Mouse (Mus musculus) adipocyte (in vitro differentiated cells): ENCODE data around the gene Ehd3.
"Not testable (repeated sequence)": the region's sequence is repeated elsewhere in the genome, so short reads cannot be mapped to it uniquely, and the experiment has no call there.

Experiments used
- DNase-seq: peaks from one replicate; pipeline ENCODE4 v3.0.0-alpha.2; 2016; ENCODE audit warnings: low spot score

Gene Ehd3

DNA sequence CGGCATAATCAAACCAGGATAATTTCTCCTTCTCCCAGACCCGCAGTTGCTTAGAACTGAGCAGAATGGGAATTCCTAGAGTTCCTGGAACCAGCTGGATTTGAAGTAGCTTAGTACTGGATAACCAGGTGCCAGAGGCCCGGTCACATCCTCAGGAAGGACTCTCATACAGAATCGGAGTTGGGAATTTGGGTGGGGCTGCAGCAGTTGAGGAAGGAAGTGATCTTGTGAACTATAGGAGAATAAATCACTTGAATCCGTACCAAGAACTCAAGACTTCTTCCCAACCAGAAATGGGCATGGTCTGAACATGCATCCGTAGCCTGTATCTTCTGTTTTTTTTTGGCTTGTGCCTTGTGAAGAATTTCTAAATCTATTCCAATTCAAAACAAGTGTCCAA is 22.2 kb downstream of the Ehd3 start:
- DNase-seq = no peak

DNA sequence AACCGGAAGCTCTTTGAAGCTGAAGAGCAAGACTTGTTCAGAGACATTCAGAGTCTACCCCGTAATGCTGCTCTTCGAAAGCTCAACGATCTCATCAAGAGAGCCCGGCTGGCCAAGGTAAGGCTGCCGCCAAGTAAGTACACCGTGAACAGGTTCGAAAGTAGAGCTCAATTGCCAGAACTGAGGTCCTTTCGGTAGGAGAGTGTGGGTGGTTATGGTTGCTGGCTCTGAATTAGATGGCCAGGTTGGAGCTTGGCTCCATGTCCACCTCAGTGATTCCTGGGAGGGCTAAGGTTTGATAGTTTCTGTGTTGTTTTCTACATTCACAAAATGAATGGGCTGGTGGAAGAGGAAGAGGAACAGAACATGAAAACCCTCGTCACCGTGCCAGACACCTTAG is 23.5 kb downstream of the Ehd3 start:
- DNase-seq = no peak

DNA sequence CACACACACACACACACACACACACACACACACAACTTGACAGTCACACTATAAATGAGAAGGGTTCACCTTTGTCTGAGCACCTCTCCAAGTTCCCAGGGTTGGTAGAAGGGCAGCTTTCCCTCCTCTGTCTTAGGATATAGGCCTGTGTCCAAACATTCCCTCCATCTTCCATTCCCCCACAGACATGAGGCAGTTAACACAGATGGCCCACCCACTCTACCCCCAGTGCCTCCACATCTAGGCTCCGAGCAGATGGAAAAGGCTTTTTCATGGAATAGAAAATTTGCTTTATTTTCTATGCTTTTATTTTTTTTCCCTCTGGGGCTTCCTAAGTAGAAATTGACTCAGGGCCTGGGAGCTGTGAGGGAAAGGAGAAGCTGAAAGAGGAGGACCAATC is 26.6 kb downstream of the Ehd3 start:
- no peak for DNase-seq

DNA sequence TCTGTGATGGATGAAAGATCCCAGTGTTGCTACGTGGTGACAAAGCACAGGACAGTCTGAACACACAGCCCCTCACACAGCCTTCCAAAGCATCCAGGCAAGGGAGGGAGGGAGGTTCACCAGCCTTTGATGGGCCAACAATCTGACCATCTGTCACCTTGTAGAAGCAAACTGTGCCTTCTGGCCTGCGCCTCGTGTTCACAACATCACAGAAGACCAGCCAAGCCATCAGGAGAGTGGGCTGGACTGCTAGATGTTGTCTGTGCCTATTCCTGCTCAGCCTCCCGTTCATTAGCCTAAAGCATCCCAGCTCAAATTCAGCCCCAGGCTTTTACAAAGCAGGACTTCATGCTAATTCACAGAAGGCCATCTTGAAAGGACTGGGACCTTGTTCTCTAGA is 27.5 kb downstream of the Ehd3 start:
- no peak for DNase-seq

DNA sequence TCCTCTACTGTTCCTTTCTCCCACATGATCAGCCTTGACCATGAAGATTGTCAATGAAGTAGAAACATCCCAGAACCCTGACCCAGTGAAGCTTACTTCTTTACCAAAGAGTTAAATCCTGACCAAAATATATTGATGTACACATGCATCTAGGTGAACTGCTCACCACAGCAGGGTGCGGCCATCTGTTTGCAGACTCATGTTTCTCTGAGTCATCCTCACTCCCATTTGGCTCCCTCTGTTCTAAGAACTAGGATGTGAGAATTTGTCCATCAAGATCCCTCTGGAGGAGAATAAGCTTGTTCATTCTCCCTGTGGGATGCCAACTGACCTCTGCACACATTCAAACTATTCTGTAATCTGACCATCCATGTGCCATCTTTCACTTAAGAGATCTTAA is 29.0 kb downstream of the Ehd3 start:
- DNase-seq = peak; percentile 14

DNA sequence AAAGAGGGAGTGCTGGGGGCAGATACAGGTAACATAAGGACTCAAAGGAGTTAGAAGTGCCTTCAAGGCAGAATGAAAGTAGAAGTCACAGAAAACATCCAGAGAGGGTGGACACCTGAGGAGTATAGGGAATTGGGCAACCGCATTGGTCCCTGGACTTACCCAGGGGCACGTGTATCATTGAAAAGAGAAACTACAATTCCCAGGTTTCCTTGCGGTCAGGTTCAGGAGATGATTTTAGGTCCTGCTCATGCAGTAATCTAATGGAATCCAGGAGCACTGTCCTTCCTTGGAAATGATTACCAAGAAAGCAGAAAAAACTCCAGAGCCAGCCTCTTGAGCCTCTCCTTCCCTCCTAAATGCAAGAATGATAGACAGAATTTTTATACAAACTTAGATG is 29.5 kb downstream of the Ehd3 start:
- DNase-seq = no peak

DNA sequence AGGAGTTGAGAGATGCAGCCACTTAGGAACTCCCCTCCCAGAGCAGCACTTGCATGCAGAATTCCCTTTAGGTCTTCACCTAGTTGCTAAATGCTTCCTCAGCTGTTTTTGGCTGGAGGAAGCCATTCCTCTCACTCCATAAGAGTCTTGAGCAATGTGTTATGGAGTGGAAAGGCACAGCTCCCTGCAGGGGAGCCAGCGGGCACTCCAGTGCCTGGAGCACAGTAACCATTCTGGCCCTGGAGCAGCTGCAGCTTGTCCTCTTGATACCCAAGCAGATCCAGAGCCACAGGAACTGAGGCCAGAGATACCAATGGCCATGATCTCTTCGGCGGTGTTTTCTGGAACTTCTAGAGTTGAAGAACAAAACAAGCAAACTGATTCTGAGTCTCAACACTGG is 32.7 kb downstream of the Ehd3 start:
- peak; percentile 77 for DNase-seq

DNA sequence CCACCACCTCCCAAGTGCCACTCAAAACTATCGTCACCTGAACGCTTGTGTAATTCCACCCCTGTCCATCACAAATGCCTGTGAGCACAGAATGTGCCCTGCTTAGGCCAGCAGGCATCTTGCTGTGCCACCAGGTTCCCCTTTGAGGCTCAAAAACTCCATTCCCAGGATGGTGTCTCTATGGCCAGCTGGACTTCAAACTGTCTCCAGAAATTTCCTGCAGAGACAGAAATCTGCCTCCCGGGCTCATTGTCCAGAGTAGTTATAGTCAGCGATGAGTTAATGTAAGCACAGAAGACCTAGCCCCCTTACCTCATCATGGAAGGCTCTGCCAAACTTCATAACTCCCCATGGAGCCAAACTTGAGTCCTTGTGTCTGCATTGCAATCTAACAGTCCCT is 33.3 kb downstream of the Ehd3 start:
- DNase-seq = no peak

DNA sequence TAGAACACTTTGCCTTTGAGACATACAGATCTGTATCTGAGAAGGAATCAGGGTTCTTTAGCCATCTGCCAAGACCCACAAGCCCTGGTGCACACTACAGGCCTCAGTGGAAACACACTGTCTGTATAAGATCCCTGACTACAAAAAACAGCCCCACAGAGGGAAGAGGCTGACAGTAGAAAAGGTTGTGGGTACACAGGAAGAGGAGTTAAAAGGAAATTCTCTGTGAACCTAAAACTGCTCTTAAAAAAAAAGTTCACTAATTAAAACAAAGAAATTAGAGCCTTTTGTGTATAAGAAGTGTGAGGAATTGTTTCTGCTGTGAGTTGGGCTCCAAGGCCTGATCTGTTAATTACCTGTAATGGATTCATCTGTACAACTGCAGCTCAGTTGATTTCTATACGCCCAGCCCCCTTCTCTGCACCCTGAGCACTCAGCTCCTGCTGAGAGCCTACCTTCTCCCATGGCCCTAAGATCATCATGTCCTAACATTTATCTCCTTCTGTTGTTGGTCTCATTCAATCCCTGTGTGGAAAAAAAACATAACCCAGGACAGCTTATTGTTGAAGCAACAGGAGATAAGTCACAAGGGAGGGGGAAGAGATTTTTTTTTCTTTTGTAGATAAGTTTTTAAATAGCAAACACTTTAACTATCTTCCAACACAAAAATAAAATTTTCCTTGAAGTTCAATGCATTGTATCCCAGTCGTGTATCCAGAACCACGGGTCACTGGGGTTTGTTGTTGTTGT is 35.3 kb downstream of the Ehd3 start:
- DNase-seq = no peak

DNA sequence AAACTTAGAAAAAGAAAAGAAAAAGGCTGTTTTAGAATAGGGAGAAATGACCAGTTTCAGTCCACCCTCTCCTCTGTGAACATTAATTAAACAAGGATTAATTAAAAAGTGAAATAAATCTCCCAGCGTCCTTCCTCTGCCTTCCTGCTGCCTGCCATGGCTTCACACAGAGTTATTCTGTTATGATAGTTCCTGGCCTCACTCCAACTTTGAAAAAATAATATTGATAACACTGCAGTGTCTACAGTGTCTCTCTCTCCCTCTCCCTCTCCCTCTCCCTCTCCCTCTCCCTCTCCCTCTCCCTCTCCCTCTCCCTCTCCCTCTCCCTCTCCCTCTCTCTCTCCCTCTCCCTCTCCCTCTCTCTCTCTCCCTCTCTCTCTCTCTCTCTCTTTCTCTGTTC is 35.9 kb downstream of the Ehd3 start:
- not testable (repeated sequence) for DNase-seq

DNA sequence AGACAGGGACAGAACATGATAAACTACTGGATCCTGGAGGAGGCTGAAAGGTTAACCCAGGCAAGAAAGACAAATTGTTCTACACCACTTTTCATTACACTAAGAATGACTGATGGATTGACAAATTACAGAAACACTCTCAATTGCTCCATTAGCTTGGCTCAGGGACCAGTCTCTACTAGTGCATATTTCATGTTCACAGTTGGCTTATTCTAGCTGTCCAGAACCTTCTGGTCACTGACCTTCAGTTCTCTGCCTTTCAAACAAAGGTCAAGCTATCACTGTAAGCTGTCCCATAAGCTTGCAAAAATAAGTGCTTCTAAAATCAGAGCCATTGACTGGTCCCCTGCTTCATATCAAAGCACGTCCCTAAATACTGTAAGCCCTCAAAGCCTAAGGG is 39.0 kb downstream of the Ehd3 start:
- DNase-seq = no peak

DNA sequence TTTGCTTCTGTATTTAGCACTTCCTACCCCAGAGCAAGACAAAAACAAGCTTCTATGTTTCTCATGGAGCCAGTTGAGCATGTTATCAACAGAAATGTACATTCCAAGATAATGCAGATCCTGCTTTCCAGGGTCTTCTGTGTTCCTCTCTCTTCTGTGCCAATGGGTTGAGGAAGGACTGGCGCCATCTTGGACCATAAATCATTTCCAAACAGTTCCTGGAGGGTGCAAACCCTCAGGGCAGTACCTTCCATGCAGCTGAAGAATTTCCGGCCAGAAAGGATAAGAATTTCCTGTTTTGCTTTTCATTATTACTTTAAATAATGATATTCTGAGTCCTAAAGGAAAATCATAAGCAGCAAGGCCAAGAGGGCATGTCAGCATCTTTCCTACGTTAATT is 41.7 kb downstream of the Ehd3 start:
- no peak for DNase-seq

DNA sequence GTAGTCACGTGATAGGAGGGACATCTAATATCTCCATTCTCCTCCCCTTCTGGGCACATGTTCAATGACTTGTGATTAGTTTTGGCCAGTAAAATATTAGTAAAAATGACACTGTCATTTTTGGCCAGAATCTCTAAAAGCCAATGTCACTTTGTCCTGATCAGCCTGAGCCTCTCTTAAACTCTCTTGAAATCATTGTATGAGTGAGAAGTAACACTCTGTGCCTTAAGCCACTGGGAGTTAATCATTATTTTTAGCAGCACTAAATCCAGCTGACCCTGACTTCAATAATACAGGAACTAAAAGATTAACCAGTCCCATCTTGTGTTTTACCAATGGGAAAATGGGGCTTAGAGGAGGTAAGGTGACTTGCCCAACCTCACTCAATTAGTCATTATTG is 43.5 kb downstream of the Ehd3 start:
- DNase-seq = no peak

DNA sequence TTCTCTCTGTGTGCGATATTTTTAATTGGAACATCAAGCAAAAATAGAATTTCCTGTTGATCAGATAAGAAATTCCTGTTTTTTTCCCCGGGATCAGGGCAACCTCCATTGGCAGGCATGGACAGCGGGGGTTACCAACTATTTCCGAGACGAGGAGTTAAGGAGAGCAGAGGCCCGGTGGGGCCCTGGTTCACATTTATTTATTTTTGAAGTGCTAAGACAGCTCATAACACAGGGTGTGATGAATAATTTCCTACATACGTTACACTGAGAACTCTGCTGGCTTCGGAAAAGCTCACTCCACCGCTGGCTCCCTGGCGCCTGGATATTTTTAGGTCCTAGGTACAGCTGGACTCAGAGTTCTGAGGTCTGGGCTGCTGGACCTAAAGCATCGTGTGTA is 49.1 kb downstream of the Ehd3 start:
- DNase-seq = no peak

DNA sequence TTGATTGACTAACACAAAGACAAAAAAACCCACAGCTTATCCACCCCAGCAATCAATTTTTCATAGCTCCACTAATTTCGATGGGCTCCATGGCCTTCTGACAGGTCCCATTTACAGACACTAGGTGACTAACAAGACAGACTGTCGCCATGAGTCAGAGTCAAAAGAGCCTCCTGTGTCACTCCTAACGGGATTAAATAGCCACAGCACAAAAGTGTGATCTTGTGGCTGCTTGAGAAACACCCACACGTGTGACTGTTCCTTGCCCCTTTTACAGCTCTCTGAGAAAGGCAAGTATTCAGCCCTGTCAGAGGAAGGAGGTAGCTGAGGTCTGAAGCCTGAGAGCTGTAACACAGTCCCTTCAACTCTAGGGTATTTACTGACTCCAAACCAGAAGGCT is 49.8 kb downstream of the Ehd3 start:
- DNase-seq = no peak

DNA sequence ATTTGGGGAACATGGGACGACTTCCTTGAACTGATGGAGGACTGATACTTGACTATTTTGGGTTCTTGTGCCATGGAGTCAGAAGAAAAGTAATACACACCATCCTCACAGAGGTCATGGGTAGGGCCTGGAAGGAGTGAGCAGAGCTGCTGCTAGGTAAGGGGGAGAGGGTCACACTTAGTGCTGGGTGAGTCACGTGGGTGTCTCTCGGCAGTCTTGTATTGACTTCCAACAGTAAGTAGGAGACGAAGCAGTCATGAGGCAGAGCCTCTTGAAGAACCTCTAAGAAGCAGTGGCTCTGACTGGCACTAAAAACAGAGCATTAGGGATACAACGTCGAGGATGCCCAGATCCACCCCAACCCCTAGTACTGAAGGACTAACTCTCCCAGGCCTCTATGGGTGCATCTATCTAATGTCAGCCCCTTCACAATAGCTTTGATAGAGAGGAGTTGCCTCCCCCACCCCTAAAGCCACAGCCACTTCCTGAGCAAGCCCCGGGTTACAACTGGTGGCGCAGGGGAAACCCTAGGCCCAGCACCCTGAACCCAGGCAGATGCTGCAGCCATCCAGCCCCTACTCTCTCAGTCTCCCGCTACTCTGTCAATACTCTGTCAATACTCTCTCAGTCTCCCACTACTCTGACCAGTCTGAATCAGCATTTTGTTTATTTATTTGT is 65.2 kb downstream of the Ehd3 start:
- no peak for DNase-seq

DNA sequence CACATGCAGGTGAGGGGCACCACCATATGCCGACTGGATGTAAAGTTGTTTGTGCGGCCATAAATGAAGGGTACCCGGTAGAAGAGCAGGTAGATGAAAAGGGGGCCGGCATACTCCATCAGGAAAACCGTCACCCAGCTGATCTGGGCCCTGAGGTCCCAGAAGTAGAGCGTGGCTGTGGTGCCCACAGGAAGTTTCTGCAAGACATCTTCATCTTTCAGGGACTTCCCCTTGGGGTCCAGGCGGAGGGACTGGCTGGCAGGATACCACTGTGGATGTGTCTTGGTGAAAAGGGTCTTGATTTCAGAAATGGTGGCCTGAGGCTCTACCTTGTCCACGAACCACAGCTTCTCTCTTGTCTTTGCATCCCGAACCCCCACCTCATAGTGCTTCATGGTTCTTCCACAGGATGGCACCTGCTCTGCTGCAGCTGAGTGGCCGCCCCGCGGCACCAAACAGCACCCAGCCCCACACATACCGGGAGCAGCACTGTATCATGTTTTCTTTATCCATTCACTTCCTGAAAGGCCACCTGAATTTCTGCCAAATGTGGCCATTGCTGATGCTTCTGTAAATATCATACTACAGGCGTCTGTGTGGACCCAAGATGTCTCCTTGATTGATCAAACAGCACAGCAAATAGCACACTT is 67.1 kb downstream of the Ehd3 start:
- DNase-seq = no peak

DNA sequence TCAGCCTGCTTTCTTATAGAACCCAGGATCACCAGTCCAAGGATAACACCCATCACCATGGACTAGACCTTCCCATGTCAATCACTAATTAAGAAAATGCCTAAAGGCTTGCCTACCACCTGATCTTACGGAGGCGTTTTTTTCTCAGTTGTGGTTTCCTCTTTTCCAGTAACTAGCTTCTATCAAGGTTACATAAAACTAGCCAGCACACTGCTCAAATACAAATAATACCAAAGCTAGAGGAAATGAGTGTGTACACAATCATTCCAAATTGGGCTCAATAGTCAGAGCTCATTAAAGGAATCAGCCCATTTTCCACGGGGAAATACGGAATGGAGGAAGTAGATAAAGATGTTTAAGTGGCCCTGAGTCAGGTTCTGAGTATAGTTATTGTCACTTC is 71.3 kb downstream of the Ehd3 start:
- no peak for DNase-seq

DNA sequence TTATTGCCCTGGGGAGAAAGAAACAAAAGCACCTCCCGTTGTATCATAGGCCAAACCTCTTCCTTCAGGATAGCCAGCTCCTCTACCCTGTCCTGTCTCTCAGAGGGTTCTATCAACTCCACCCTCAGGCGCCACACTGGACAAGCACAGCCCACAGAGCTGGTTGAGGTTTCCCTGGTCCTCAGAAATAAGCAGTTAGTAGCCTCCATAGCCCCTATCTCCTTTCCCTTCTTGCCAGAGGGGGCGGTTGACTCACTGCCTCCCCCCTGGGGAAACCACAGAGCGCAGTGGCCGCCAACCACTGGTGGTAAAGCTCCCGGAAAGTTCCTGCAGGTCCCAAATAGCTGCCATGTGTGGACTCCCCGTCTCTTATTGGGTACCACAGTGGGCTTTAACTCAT is 71.7 kb downstream of the Ehd3 start:
- no peak for DNase-seq

DNA sequence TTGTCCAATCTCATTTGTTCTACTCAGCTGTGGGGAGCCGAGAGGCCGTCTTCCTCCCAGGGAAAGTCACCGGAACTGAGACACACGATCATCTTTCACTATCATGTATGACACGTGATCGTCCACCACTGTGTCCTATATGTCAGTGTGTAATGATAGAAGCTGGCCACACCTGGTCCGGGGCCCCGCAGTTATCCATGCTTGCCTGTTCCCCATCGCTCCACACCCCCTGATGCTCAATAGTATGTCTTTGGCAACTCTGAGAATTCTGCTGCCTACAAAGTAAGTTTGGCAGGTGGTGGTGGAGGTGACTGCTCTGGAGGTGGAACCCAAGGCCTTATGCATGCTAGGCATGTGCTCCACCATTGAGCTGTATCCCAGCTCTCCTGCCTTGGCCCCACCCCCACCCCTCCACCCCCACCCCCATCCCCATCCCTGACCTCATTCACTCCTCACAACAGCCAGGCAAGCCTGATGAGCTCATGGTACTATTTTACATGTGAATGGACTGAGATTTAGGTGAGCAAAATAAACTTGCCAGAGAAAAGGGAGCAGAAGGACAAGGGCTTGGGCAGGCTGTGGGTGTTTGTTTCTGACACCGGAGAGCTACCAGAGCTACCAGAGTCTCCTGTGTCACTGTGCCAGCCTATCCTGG is 75.5 kb downstream of the Ehd3 start:
- no peak for DNase-seq

DNA sequence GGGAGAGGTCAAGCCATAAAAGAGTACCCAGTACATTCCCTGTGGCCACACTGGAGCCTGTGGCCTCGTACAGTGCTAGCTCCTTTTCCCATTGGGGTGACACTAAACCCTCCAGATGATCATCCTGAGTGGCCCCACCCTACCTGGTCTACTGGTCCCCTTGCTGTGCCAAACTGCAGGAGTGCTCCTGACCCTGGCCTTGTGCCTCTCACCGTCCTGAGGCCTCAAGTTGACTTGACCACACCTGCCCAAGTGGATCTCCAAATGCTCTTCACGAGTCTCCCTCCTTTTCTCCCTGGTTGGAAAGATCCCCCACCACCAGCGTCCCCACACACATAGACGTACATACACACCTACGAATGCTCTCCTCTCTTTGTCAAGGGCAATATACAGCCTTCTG is 76.4 kb downstream of the Ehd3 start:
- no peak for DNase-seq

DNA sequence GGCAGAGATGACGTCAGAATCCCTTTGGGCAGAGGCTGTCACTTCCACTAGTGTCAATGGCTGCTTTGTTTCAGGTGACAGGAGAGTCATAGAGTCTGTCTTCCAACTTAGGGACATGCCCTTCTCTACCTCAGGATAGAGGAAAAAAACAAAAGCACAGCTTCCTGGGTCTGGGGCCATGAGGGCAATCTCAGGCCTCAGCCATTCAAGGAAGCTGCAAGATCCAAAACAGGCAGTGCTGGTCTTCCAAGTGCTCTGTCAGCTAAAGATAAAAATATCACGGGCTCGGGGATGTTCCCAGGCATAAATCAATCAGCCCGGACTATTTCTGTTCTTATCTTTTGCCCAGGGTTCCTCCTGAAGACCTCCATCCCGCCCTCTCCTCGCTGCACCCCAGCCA is 77.4 kb downstream of the Ehd3 start:
- DNase-seq = no peak
